Mouse (Mus musculus) thymus, adult 2 months (tissue): Measurements from ENCODE around the gene Cmah.

Source experiments
- CTCF ChIP-seq: fragments of 200-500 bp; IDR thresholded peaks from 2 replicates; pipeline ENCODE4 v1.5.1; 2012; ENCODE audit warnings: mild to moderate bottlenecking, control low read depth, low read length, moderate library complexity, borderline replicate concordance; ENCODE audit not compliant: control insufficient read depth, poor library complexity, insufficient read depth; ENCODE audit errors: extremely low read depth
- POLR2A ChIP-seq: fragments of 200-500 bp; IDR thresholded peaks from 2 replicates; pipeline ENCODE4 v1.6.1; 2012; ENCODE audit warnings: mild to moderate bottlenecking, low read length, control low read depth, moderate library complexity; ENCODE audit not compliant: control insufficient read depth, poor library complexity, insufficient read depth; ENCODE audit errors: extremely low read depth

- TF ChIP-seq CTCF (no peak), POLR2A (no peak)
These were observed 192.9 kb downstream of the Cmah start for GRCm38 (mm10) chr13:24519976-24520647.
